Mouse (Mus musculus) liver, postnatal 0 days (tissue): ENCODE results near the gene Ahcyl1.

Experiments used
- CTCF ChIP-seq: sonication (generic); IDR thresholded peaks from 2 replicates; pipeline ENCODE4 v1.5.1; 2016; ENCODE audit warnings: antibody characterized with exemption, low read depth
- EP300 ChIP-seq: IDR thresholded peaks from 2 replicates; pipeline ENCODE4 v1.6.1; 2016; ENCODE audit warnings: antibody characterized with exemption, low read depth, mild to moderate bottlenecking

GRCm38 (mm10) chr3:107654861-107655260 lies 41.5 kb downstream of the Ahcyl1 start:
- TF ChIP-seq CTCF (no peak), EP300 (no peak)
